Mouse (Mus musculus) layer of hippocampus, adult 9-11 months (tissue): ENCODE measurements around the gene Zc3h7a.

Experiments
- DNase-seq: peaks from one replicate; pipeline ENCODE4 v3.0.0; 2022

The Zc3h7a gene

GRCm38 (mm10) chr16:11134348-11135344, 41.5 kb downstream of the Zc3h7a start, which contains the start of gene Txndc11:
Txndc11 (minus strand) TSS chr16:11134650.
- DNase-seq: peak; percentile 99

DNA sequence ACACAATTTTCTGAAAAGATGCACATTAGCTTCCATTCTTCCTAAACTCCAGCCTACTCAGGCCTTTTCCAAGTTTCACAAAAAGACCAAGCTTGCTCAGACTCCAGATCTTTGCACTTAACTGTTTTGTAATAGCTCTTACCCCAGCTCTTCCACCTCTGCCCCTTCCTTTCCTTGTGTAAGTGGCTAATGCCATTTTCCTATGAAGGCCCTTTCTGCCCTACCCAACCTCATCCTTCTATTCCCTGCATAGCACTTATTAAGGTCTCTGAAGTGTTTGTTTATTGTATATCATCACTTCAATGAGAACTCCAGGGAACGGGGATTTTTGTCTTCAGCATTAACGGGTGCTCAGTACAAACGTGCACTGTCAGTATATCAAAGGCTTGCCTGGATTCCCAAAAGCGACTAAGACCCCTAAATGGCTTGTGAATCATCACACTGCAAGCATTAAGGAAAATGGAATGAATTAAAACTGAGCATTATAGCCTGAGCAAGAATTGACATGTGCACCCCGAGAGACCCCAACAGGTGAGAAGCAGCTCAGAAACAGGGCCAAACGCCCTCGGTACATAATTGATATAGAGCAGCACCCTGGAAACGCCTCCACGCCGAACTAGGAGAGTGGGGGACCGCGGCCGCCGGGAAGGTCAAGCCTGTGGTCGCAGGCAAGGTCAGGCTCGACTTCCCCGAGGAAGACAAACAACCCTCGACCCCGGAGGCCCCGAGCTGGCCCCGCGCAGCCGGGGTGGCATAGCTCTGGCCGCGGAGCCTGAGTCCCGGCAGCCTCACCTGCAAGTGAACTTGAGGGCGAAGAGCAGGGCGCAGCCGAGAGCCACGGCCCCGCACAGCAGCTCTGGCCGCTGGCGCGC, 42.5 kb downstream of the Zc3h7a start:
- peak; percentile 33 for DNase-seq

GRCm38 (mm10) chr16:11132839-11133238, 43.4 kb downstream of the Zc3h7a start:
- DNase-seq: no peak

DNA sequence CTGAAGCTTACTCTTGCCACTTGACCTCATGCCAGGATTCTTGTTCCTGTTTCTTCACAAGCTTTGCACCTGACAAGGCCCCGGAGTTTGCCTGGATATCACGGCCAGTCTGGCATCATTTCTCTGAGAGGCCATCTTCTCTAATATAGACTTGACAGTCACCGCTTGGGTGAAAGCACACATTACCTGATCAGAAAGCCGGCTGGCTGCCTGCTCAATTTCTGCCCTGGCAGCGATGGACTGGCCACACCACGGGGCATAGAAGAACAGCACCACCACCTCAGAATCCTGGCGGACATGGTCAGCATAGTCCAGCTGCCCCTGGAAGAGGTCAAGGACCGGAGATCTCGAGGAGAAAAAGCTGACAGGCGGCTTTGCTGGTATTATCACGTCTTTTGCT, 47.9 kb downstream of the Zc3h7a start:
- DNase-seq: no peak

GRCm38 (mm10) chr16:11125371-11125770, 50.8 kb downstream of the Zc3h7a start:
- DNase-seq: no peak

DNA sequence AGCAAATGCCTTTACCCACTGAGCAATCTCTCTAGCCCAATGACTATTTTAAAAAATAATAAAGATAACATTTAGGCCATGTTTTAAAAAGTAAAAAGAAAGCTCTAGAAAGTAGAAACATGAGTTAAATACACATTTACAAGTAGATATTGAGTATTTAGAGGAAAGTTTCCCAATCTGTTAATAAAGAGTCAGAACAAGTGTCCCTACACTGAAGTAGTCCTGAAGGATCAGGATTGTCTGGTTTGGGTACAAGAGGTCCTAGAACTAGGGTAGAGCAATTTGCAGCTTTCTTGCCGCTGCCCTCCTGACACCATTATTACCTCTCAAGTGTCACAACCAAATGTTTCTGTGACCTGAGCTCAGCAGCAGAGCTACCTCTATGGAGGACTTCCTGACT, 52.1 kb downstream of the Zc3h7a start:
- no peak for DNase-seq

- DNase-seq: no peak
Measured at GRCm38 (mm10) chr16:11122625-11123024, 53.6 kb downstream of the Zc3h7a start.

DNA sequence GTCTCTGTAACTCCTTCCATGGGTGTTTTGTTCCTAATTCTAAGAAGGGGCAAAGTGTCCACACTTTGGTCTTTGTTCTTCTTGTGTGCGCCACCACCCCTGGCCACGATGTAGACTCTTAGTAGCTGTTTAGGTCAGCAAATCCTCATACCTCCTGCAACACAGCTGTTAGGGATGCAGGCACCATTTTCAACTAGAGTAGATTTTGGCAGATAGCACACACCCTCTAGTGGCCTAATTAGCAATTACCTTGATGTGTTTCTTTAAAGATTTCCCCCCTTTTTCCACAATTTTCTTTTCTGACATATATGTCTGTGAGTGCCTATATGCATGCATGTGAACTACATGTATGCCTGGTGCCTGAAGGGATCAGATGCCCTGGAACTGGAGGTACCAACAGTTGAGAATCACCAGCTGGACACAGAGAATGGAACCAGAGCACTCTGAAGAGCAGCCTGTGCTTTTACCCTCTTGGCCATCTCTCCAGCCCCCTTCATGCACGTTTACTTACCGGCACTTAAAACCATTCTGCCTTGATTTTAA, 66.9 kb downstream of the Zc3h7a start:
- DNase-seq: no peak

DNA sequence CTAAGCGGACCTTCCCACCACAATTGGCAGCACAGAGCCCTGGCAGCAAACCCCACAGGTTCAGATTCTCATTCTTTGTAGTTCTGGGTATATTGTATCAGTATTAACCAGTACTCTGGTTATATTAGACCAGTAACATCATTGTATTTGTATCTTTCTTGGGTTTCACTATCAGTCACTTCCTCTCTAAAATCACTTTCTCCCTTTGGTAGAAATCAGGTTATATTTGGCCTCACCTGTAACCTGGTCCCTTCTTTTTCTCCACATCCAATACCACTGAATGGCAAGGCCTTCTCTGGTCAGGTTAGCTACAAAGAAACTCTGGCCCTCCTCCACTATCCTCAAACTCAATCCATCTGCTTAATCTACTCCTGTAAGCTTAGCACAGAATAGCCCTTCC, 71.3 kb downstream of the Zc3h7a start:
- no peak for DNase-seq

DNA sequence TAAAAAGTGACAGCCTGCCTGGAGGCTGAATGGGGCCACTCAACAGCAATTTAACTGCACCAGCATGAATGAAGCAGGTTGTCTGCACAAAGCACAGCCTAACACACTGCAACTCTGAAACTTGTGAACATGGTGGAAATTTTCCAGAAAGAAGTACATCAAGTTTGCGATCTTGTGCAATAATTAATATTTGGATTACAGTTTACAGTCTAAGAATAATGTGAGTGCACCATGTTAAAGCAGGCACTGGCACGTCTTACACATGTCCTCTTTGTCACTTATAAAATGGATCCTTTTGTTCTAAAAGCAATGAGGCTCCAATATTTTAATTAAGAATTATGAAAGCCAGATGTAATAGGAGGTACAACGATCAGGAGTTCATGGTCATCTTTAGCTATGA, 78.9 kb downstream of the Zc3h7a start:
- DNase-seq: no peak

- no peak for DNase-seq
Measured at GRCm38 (mm10) chr16:11093717-11094386, 82.3 kb downstream of the Zc3h7a start.

DNA sequence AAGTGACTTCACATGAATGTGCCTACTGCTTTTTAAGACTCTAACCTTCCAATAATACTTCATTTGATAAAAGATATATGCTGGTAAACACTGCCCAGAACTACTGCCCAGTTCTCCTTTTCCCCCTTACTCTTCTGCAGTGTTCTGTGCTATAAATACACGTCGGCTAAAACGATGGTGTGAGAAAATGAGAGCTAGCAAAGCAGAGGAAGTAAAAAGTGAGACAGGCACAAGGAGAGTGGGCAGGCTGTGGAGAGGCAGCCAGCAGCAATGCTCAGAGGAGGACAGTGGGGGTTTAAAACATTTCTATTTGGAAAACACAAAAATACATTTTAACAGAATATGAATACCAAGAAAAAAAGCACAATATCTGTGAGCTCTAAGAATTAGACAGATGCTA, 83.7 kb downstream of the Zc3h7a start:
- DNase-seq: peak; percentile 68

DNA sequence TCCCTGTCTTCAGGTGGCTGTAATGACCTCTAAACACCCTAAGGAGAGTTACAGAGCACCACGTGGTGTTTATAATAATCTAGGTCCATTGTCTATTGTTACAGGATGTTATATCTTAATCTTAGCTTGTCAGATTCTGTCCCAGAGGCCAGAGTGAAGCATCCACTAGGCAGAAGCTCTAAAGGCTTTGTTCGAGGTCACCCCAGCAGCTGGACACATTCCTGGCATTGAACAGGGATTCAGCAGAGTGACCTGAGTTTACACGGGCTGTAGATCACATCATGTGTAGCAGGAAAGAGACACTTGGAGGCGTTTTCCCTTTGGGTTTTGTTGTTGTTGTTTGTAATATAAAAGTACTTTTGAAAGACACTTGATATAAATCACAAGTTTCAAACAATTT, 84.1 kb downstream of the Zc3h7a start:
- no peak for DNase-seq

- DNase-seq: no peak
Measured at GRCm38 (mm10) chr16:11090836-11091570, 85.2 kb downstream of the Zc3h7a start.

- no peak for DNase-seq
Measured at GRCm38 (mm10) chr16:11086856-11087588, 89.2 kb downstream of the Zc3h7a start.
